8 mouse cellular contexts compared by ENCODE assay signal in the genomic region with DNA sequence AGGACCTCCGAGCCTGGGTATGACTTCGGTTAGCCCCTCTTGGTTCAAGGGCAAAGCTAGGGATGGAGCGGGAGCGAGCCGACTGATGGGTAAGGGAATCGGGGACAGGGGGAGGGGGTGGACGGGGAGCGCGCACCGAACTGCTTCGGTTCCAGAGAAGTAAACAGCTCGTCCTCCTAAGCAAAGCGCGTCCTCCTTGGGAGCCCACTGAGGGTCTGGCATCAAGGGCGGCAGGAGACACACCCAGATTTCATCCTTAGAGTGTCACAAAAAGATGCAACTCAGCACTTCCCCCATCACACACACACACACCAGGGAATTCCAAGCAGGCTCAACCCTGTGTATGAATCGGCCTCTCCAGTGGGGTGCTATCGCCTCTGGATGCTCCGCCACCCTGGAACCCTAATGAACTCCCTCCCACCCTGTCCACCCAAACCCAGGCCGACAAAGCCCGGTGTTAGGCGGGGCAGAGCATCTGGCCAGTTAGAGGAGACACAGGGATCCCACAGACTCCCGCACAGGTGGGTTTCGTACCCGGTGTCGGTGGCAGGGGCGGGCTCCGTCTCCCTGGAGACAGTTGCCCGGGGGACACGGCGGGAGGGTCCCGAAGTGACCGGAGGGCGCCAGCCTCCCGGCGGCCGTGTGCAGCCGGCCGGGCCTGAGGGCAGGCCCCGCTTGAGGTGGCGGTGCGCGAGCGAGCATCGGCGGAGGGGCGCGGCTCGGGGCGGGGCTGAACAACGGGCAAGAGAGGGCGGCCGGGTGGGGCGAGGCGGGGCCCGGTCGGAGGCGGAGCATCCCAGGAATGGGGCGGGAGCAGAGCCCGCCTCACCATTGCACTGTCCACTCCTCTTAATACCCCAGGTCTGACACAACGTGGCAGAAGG. TPM values are rescaled to one million over a fixed set of nuclear protein-coding genes. Genes with fewer than 3 reads are reported as not detected.
DNase-seq lines count a peak whose midpoint lies in the region; ATAC-seq and TF ChIP-seq lines count a peak whose summit lies in the region.

No protein-coding gene starts in this region.

- peak; percentile 87 to 92 for DNase-seq in cerebellum, adult 18-20 months
- peak; percentile 69 for DNase-seq in forebrain, embryonic 14.5 days (ENCODE audit: low spot score)
- peak; percentile 83 to 85 for DNase-seq in heart, postnatal 14 days
- peak; percentile 66 to 68 for DNase-seq in layer of hippocampus, adult 18-20 months (ENCODE audit: low spot score in 2 of 2)
- DNase-seq in lung, adult 18-20 months = peak; percentile 80 to 86
- peak; percentile 68 for DNase-seq in testis, postnatal 14 days (ENCODE audit: low spot score)

- H3K4me2 ChIP-seq in forebrain, embryonic 14.5 days (ENCODE audit: low read length) = peak overlapping the region; percentile 88
- H3K4me2 ChIP-seq in neural tube, embryonic 14.5 days (ENCODE audit: low read depth, low read length) = peak overlapping the region; percentile 77

- intact Hi-C loops in heart, postnatal 14 days (cut with DNase I) = no loop called here

- no peaks in the 10 kb centered on the region for H3K27me3 ChIP-seq in ES-Bruce4 (ENCODE audit: control insufficient read depth, insufficient read depth, low read length, poor library complexity, severe bottlenecking)
- 0 out of 2 replicates have a peak, but pooled peaks cover 7% of the 10 kb centered on the region for H3K27me3 ChIP-seq in forebrain, embryonic 14.5 days (replicated peaks; ENCODE audit: control insufficient read depth, insufficient read depth, low read length)
- no peaks in the 10 kb centered on the region for H3K27me3 ChIP-seq in neural tube, embryonic 14.5 days (ENCODE audit: control insufficient read depth, insufficient read depth, low read length)

- no peaks in the 10 kb centered on the region for H3K9me3 ChIP-seq in ES-Bruce4 (replicated peaks; ENCODE audit: control insufficient read depth, insufficient read depth, low read length, poor library complexity, severe bottlenecking)
- H3K9me3 ChIP-seq in forebrain, embryonic 14.5 days (replicated peaks; ENCODE audit: control insufficient read depth, low read length) = no peaks in the 10 kb centered on the region
- H3K9me3 ChIP-seq in neural tube, embryonic 14.5 days (ENCODE audit: control insufficient read depth, low read length) = no peaks in the 10 kb centered on the region

- under 1% methylated on average over 58 of the region's 60 CpGs for WGBS in forebrain, embryonic 14.5 days
- under 1% methylated on average over 59 of the region's 60 CpGs for WGBS in neural tube, embryonic 14.5 days

- no peaks in the 10 kb centered on the region for H3K36me3 ChIP-seq in ES-Bruce4 (ENCODE audit: control insufficient read depth, insufficient read depth, low read length, poor library complexity, severe bottlenecking)
- no peaks in the 10 kb centered on the region for H3K36me3 ChIP-seq in forebrain, embryonic 14.5 days (ENCODE audit: control insufficient read depth, insufficient read depth, low read length)
- H3K36me3 ChIP-seq in neural tube, embryonic 14.5 days (ENCODE audit: control insufficient read depth, insufficient read depth, low read length) = no peaks in the 10 kb centered on the region

- H3K27ac ChIP-seq in ES-Bruce4 (ENCODE audit: insufficient read depth, low read length) = no peak overlapping the region
- peak overlapping the region; percentile 63; the same call in 1 of the 2 replicates for H3K27ac ChIP-seq in forebrain, embryonic 14.5 days (ENCODE audit: low read depth, low read length)
- peak overlapping the region; percentile 80 for H3K27ac ChIP-seq in neural tube, embryonic 14.5 days (ENCODE audit: low read depth, low read length)

- peak overlapping the region; percentile 72 for H3K4me3 ChIP-seq in ES-Bruce4 (ENCODE audit: low read depth, low read length)
- peak overlapping the region; percentile 66 for H3K4me3 ChIP-seq in forebrain, embryonic 14.5 days (ENCODE audit: low read depth, low read length)
- peak overlapping the region; percentile 76 for H3K4me3 ChIP-seq in neural tube, embryonic 14.5 days (ENCODE audit: low read depth, low read length)

- H3K9ac ChIP-seq in ES-Bruce4 (ENCODE audit: low read depth, poor library complexity, severe bottlenecking) = peak overlapping the region; percentile 21; the same call in 1 of the 2 replicates
- peak overlapping the region; percentile 78 for H3K9ac ChIP-seq in forebrain, embryonic 14.5 days (ENCODE audit: low read length)
- H3K9ac ChIP-seq in neural tube, embryonic 14.5 days (replicated peaks; ENCODE audit: low read depth, low read length) = peak overlapping the region; percentile 83

- TF ChIP-seq EP300 in ES-Bruce4 (IDR thresholded peaks at IDR 0.05; ENCODE audit: insufficient read depth, low read depth, low read length) = no peak

- peak; percentile 93 for ATAC-seq in forebrain, embryonic 14.5 days
- ATAC-seq in neural tube, embryonic 14.5 days (ENCODE audit: low read depth) = peak; percentile 94

- TF ChIP-seq POLR2A in ES-Bruce4 (IDR thresholded peaks at IDR 0.05; ENCODE audit: insufficient read depth, low read length) = no peak

- H3K4me1 ChIP-seq in ES-Bruce4 (ENCODE audit: control insufficient read depth, insufficient read depth, low read length) = peaks cover 2% of the 10 kb centered on the region
- no peaks in the 10 kb centered on the region for H3K4me1 ChIP-seq in forebrain, embryonic 14.5 days (ENCODE audit: control insufficient read depth, insufficient read depth, low read length)
- peaks cover 4% of the 10 kb centered on the region; the same call in 1 of the 2 replicates for H3K4me1 ChIP-seq in neural tube, embryonic 14.5 days (ENCODE audit: control insufficient read depth, insufficient read depth, low read length)

- no peak for TF ChIP-seq CTCF in ES-Bruce4 (IDR thresholded peaks at IDR 0.05; ENCODE audit: low read depth, low read length)

RNA-seq across cellular contexts. Expression of a gene that starts 26.8 kb away (rescaled TPM):
- 13.3 and 13.5 TPM in 2 replicates for polyA plus RNA-seq in ES-Bruce4 (2011; ENCODE audit: insufficient read depth, insufficient read length, low read depth, missing spikeins)
- 8.9 and 12.9 TPM in 2 replicates for polyA plus RNA-seq in forebrain, embryonic 14.5 days (2014; fragmentation: Nextera tagmentation; extraction: Ambion mirVana)
- 1 to 10 TPM; 4.8 to 5.5 TPM for total RNA-seq in heart, postnatal 14 days (2021)
- 10 to 100 TPM; 21.4 to 26.3 TPM for total RNA-seq in layer of hippocampus, adult 18-20 months (2021)
- 16.5 and 19.7 TPM in 2 replicates for polyA plus RNA-seq in neural tube, embryonic 14.5 days (2014; fragmentation: Nextera tagmentation; extraction: Ambion mirVana)

Comparison
In these comparisons a context has a peak if more than half of its experiments do, and no peak if none do; other contexts are left out.
1. H3K9ac ChIP-seq: peak in every context shown above with its lines; median percentile 83 in neural tube, embryonic 14.5 days; 78 in forebrain, embryonic 14.5 days; 21 in ES-Bruce4.